Mouse (Mus musculus) Patski (cell line): ENCODE data around the gene Prame. TPM values are rescaled to one million over a fixed set of nuclear protein-coding genes. Genes with fewer than 3 reads are reported as not detected.
"Not testable (repeated sequence)": the region's sequence is repeated elsewhere in the genome, so short reads cannot be mapped to it uniquely, and the experiment has no call there.

Source experiments
- ATAC-seq: fragments of 100-300 bp; one replicate; pipeline ENCODE4 v1.8.0; 2021
- CTCF ChIA-PET: fragments of 350-600 bp; sonication (Branson Sonifier 250); formaldehyde crosslinking; loops from one replicate; lab custom pipeline; 2022; ENCODE audit warnings: inconsistent platforms; lab: Charles Lee
- POLR2A ChIA-PET: fragments of 350-600 bp; sonication (Branson Sonifier 250); formaldehyde crosslinking; loops from one replicate; lab custom pipeline; 2022; ENCODE audit warnings: antibody characterized with exemption, inconsistent platforms; lab: Charles Lee
- DNase-seq: peaks from one replicate; pipeline ENCODE4 v3.0.0-alpha.2; 2011; ENCODE audit warnings: low read depth, low spot score
- H3K27me3 ChIP-seq: fragments of 371-371 bp; one replicate; pipeline ENCODE4 v1.5.1; 2021
- CTCF ChIP-seq: fragments of 100-300 bp; IDR thresholded peaks from one replicate; pipeline ENCODE4 v1.5.1; 2021
- in situ Hi-C: fragments of 300-500 bp; cut with MboI; formaldehyde crosslinking; loops from 3 replicates; pipeline ENCODE4 v1.11.1; 2018; ENCODE audit warnings: low pct_unique_long_range_greater_than_20kb, mixed read lengths
- polyA plus RNA-seq: library from polyadenylated mRNA; unstranded; gene quantifications from one replicate; pipeline ENCODE4 v1.2.3, GENCODE M21; 2021

Prame gene
- not detected for polyA plus RNA-seq

GRCm38 (mm10) chrX:135627605-135628004 lies at the start of gene Prame:
Gene Prame (minus strand): TSS chrX:135627705.
- in situ Hi-C loops, result no loop called here
- peaks cover 12% of the 10 kb centered on the region for H3K27me3 ChIP-seq
- no peak for ATAC-seq
- POLR2A ChIA-PET, result no interaction called here
- CTCF ChIA-PET, result no interaction called here
- DNase-seq, result no peak
- no peak for TF ChIP-seq CTCF

- peaks cover 12% of the 10 kb centered on the region for H3K27me3 ChIP-seq
- TF ChIP-seq CTCF, result peak; percentile 41
- in situ Hi-C loops, result no loop called here
- DNase-seq, result no peak
- ChIA-PET CTCF (no interaction called here), POLR2A (no interaction called here)
- no peak for ATAC-seq
These were observed 24.8 kb upstream of the Prame start for GRCm38 (mm10) chrX:135652173-135652772.

GRCm38 (mm10) chrX:135601298-135602029 lies 26.0 kb downstream of the Prame start:
- in situ Hi-C loops, DNase-seq: not testable (repeated sequence)
- peak; percentile 38 for TF ChIP-seq CTCF

GRCm38 (mm10) chrX:135598677-135599076 lies 28.8 kb downstream of the Prame start, which contains the start of gene Nxf7:
Gene Nxf7 (minus strand): TSS chrX:135598777.
- POLR2A ChIA-PET, result no interaction called here
- no peak for TF ChIP-seq CTCF
- DNase-seq (no peak), ATAC-seq (no peak)
- in situ Hi-C loops, result loop anchor here (25.0 kb wide), 1 partner anchor 511 kb away; no protein-coding TSS in a partner anchor
- peaks cover 4% of the 10 kb centered on the region for H3K27me3 ChIP-seq
- CTCF ChIA-PET, result no interaction called here

More at GRCm38 (mm10) chrX:135601298-135602029, 26.0 kb downstream of the Prame start:
- CTCF ChIA-PET, POLR2A ChIA-PET, H3K27me3 ChIP-seq, ATAC-seq: not testable (repeated sequence)

- in situ Hi-C loops, result loop anchor here (25.0 kb wide), 1 partner anchor 511 kb away; no protein-coding TSS in a partner anchor
- H3K27me3 ChIP-seq, result peaks cover 10% of the 10 kb centered on the region
- ChIA-PET POLR2A (no interaction called here), CTCF (no interaction called here)
- ATAC-seq, result no peak
- no peak for DNase-seq
- TF ChIP-seq CTCF, result no peak
These were observed 29.4 kb downstream of the Prame start for GRCm38 (mm10) chrX:135598096-135598495.

GRCm38 (mm10) chrX:135576412-135576811 lies 51.1 kb downstream of the Prame start:
- ChIA-PET CTCF (no interaction called here), POLR2A (no interaction called here)
- ATAC-seq (no peak), DNase-seq (no peak)
- peaks cover 35% of the 10 kb centered on the region for H3K27me3 ChIP-seq
- TF ChIP-seq CTCF, result no peak
- in situ Hi-C loops, result loop anchor here (25.0 kb wide), 1 partner anchor 489 kb away; no protein-coding TSS in a partner anchor

- peaks cover 24% of the 10 kb centered on the region for H3K27me3 ChIP-seq
- CTCF ChIA-PET, POLR2A ChIA-PET, DNase-seq: not testable (repeated sequence)
- in situ Hi-C loops, result loop anchor here (25.0 kb wide), 1 partner anchor 488 kb away; no protein-coding TSS in a partner anchor
- peak; percentile 14 for ATAC-seq
These were observed 52.4 kb downstream of the Prame start for GRCm38 (mm10) chrX:135574958-135575628.

GRCm38 (mm10) chrX:135574261-135574957 lies 53.1 kb downstream of the Prame start:
- peaks cover 24% of the 10 kb centered on the region for H3K27me3 ChIP-seq
- ATAC-seq, CTCF ChIA-PET, in situ Hi-C loops, DNase-seq, POLR2A ChIA-PET: not testable (repeated sequence)

- DNase-seq, CTCF ChIA-PET, in situ Hi-C loops, POLR2A ChIA-PET, ATAC-seq, H3K27me3 ChIP-seq: not testable (repeated sequence)
- peak; percentile 51 for TF ChIP-seq CTCF
These were observed 58.0 kb downstream of the Prame start for GRCm38 (mm10) chrX:135569467-135569866.

GRCm38 (mm10) chrX:135564934-135565333 lies 62.6 kb downstream of the Prame start:
- ATAC-seq, in situ Hi-C loops, POLR2A ChIA-PET, CTCF ChIA-PET, H3K27me3 ChIP-seq, DNase-seq: not testable (repeated sequence)

Other genes starting within 250 kb of the Prame start
- gene Gm7903, start 193.9 kb downstream of the Prame start, polyA plus RNA-seq, result not detected
- not detected for gene AV320801, start 133.1 kb downstream of the Prame start, polyA plus RNA-seq
- not detected for gene Nxf7, start 28.9 kb downstream of the Prame start, polyA plus RNA-seq
- gene Tcp11x2, start 66.1 kb upstream of the Prame start, polyA plus RNA-seq, result not detected
- not detected for gene Tmsb15a, start 97.6 kb upstream of the Prame start, polyA plus RNA-seq
- 6.8 TPM for gene Armcx5, start 115.0 kb upstream of the Prame start, polyA plus RNA-seq
- gene Gprasp1, start 115.0 kb upstream of the Prame start, polyA plus RNA-seq, result 27.9 TPM
- gene Bhlhb9, start 169.9 kb upstream of the Prame start, polyA plus RNA-seq, result 57.9 TPM
- 4.5 TPM for gene Gprasp2, start 211.3 kb upstream of the Prame start, polyA plus RNA-seq